Mouse (Mus musculus): ENCODE measurements around the gene Tmem151b.

Tmem151b gene

GRCm38 (mm10) chr17:45563655-45564530 is 14.4 kb upstream of the Tmem151b start, which contains the start of gene Slc35b2:
TSS of gene Slc35b2 (plus strand) at chr17:45563874.
- DNase-seq = peak; percentile 89 to 90

GRCm38 (mm10) chr17:45563216-45563615 is 13.7 kb upstream of the Tmem151b start:
- DNase-seq = peak in 1 of 2 experiments; percentile 21

- DNase-seq = no peak
Measured at GRCm38 (mm10) chr17:45559732-45560525, 10.5 kb upstream of the Tmem151b start.

- peak; percentile 52 to 63 for DNase-seq
Measured at GRCm38 (mm10) chr17:45557998-45558862, 8.8 kb upstream of the Tmem151b start.

- DNase-seq = peak; percentile 53 to 63
Measured at GRCm38 (mm10) chr17:45557246-45557824, 7.9 kb upstream of the Tmem151b start.

- peak in 1 of 2 experiments; percentile 40 for DNase-seq
Measured at GRCm38 (mm10) chr17:45556514-45557245, 7.2 kb upstream of the Tmem151b start.

- peak in 1 of 2 experiments; percentile 50 for DNase-seq
Measured at GRCm38 (mm10) chr17:45556107-45556489, 6.6 kb upstream of the Tmem151b start.

GRCm38 (mm10) chr17:45555452-45556106 is 6.1 kb upstream of the Tmem151b start, which contains the start of gene Nfkbie:
TSS of gene Nfkbie (plus strand) at chr17:45555703.
- DNase-seq = peak; percentile 98 to 99

- peak in 1 of 2 experiments; percentile 10 for DNase-seq
Measured at GRCm38 (mm10) chr17:45554420-45554819, 4.9 kb upstream of the Tmem151b start.

- DNase-seq = no peak
Measured at GRCm38 (mm10) chr17:45553065-45553464, 3.6 kb upstream of the Tmem151b start.

GRCm38 (mm10) chr17:45551816-45552451 is 2.5 kb upstream of the Tmem151b start:
- peak; percentile 86 to 87 for DNase-seq

- DNase-seq = no peak
Measured at GRCm38 (mm10) chr17:45551249-45551796, 1.8 kb upstream of the Tmem151b start.

- DNase-seq = no peak
Measured at GRCm38 (mm10) chr17:45550253-45550652, 776 bp upstream of the Tmem151b start.

- DNase-seq = peak; percentile 46 to 55
Measured at GRCm38 (mm10) chr17:45548541-45549512, 650 bp downstream of the Tmem151b start.

GRCm38 (mm10) chr17:45547461-45548190 is 1.9 kb downstream of the Tmem151b start:
- DNase-seq = no peak

- DNase-seq = no peak
Measured at GRCm38 (mm10) chr17:45546941-45547340, 2.5 kb downstream of the Tmem151b start.

GRCm38 (mm10) chr17:45545278-45545961 is 4.1 kb downstream of the Tmem151b start:
- DNase-seq = no peak
